Mouse (Mus musculus): Measurements from ENCODE around the gene Antxr2.

Antxr2 gene

GRCm38 (mm10) chr5:97839924-97840279 is 190.9 kb downstream of the Antxr2 start:
- in situ Hi-C loops (cut with MboI, MseI): no loop called here

DNA sequence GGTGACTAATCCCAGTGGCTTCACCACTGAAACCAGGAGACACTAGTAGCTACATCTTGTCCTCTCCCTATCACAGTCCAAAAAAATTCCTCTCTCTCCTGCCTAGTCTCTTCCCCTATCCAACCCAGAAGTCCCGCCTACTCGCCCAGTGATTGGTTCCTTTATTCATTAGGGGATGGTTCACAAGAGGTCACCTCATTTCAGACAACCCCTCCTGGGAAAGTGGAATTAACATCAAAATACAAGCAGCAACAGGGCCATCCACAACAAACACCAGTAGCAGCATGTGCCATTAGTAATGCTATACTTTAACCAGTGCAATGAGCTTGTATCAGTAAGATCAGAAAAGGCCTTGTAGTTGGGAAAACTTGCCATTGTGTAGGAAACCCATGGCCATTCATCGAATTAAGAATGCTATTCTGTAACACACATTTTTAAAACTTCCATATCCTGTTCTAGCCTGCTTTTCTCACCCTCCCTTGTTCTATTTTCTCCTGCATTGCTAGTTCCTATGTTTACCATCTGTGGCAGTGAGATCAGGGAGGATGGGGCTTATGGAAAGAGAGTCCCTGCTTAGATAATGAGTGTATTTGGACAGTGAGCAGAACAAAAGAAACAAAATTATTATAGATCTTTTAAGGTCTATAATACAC is 191.4 kb downstream of the Antxr2 start:
- in situ Hi-C loops (cut with MboI, MseI): no loop called here

DNA sequence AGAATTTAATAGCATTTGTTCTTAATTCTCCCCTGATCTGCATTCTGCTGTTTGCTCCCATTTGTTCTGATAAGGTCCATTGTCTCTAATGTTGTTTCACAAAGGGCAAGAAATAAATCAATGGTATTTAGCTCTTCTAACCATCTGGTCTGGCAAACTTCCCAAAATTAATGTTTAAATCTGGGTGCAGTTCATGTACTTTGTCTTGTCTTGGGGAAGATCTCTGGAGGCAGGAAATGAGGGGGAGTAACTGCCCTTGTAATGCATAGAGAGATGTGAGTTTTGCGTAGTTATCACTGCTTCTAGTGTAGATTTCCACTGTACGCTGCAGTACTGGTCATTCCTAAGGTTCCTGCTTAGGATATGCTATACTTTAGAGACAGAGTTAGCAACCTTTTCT is 193.5 kb downstream of the Antxr2 start:
- in situ Hi-C loops (cut with MboI, MseI): no loop called here

- in situ Hi-C loops (cut with MboI, MseI): no loop called here
Observed at GRCm38 (mm10) chr5:97835418-97835817, 195.4 kb downstream of the Antxr2 start.

DNA sequence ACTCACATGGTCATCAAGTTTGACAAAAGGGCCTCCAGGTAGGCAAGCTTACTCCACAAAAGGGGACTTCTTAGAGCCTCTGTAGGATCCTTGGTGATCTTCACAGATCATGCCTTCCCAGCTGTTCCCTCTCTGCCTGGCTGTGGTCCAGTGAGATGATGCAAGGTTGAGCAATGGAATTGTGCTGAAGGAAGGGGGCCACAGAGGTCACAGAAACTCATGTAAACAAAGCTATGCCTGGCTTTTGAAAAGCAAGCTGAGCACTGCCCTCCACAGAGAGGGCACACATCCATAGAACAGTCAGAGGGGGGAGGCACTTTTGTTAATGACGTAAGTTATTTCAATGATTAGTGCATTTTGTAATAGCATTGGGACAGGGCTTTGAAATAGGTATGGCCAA is 196.1 kb downstream of the Antxr2 start:
- in situ Hi-C loops (cut with MboI, MseI): no loop called here

All from T-helper 17 cell (primary cell).